Mouse (Mus musculus): ENCODE measurements around the gene Mynn. TPM values are rescaled to one million over a fixed set of nuclear protein-coding genes. Genes with fewer than 3 reads are reported as not detected.

Mynn gene
- total RNA-seq, 1 experiment from 2014 or later = 46.1 TPM

GRCm38 (mm10) chr3:30610930-30611329, 9.1 kb downstream of the Mynn start:
- no peak for ATAC-seq (replicated peaks in 1 of 2; ENCODE audit: insufficient read depth in 1 of 2, low FRiP score in 2 of 2, low TSS enrichment in 1 of 2, low read depth in 1 of 2, poor library complexity in 2 of 2, severe bottlenecking in 2 of 2)

GRCm38 (mm10) chr3:30620132-30620531, 18.3 kb downstream of the Mynn start:
- ATAC-seq (replicated peaks in 1 of 2; ENCODE audit: insufficient read depth in 1 of 2, low FRiP score in 2 of 2, low TSS enrichment in 1 of 2, low read depth in 1 of 2, poor library complexity in 2 of 2, severe bottlenecking in 2 of 2) = peak; percentile 56 to 68; a peak in 3 of 4 replicates

GRCm38 (mm10) chr3:30633681-30634080, 31.8 kb downstream of the Mynn start:
- no peak for ATAC-seq (replicated peaks in 1 of 2; ENCODE audit: insufficient read depth in 1 of 2, low FRiP score in 2 of 2, low TSS enrichment in 1 of 2, low read depth in 1 of 2, poor library complexity in 2 of 2, severe bottlenecking in 2 of 2)

GRCm38 (mm10) chr3:30635629-30636028, 33.8 kb downstream of the Mynn start:
- ATAC-seq (replicated peaks in 1 of 2; ENCODE audit: insufficient read depth in 1 of 2, low FRiP score in 2 of 2, low TSS enrichment in 1 of 2, low read depth in 1 of 2, poor library complexity in 2 of 2, severe bottlenecking in 2 of 2) = no peak

GRCm38 (mm10) chr3:30644207-30644606, 42.3 kb downstream of the Mynn start, which contains the start of gene Lrriq4:
Lrriq4 (plus strand) TSS chr3:30644507.
- ATAC-seq (replicated peaks in 1 of 2; ENCODE audit: insufficient read depth in 1 of 2, low FRiP score in 2 of 2, low TSS enrichment in 1 of 2, low read depth in 1 of 2, poor library complexity in 2 of 2, severe bottlenecking in 2 of 2) = no peak

GRCm38 (mm10) chr3:30646761-30647160, 44.9 kb downstream of the Mynn start:
- ATAC-seq (replicated peaks in 1 of 2; ENCODE audit: insufficient read depth in 1 of 2, low FRiP score in 2 of 2, low TSS enrichment in 1 of 2, low read depth in 1 of 2, poor library complexity in 2 of 2, severe bottlenecking in 2 of 2) = no peak

- peak; percentile 96 to 97 for ATAC-seq (replicated peaks in 1 of 2; ENCODE audit: insufficient read depth in 1 of 2, low FRiP score in 2 of 2, low TSS enrichment in 1 of 2, low read depth in 1 of 2, poor library complexity in 2 of 2, severe bottlenecking in 2 of 2)
Measured at GRCm38 (mm10) chr3:30647440-30648090, 45.7 kb downstream of the Mynn start, which contains the start of gene Lrrc34. Lrrc34 (minus strand) TSS chr3:30647869.

- no peak for ATAC-seq (replicated peaks in 1 of 2; ENCODE audit: insufficient read depth in 1 of 2, low FRiP score in 2 of 2, low TSS enrichment in 1 of 2, low read depth in 1 of 2, poor library complexity in 2 of 2, severe bottlenecking in 2 of 2)
Measured at GRCm38 (mm10) chr3:30648466-30648865, 46.6 kb downstream of the Mynn start.

GRCm38 (mm10) chr3:30650062-30650841, 48.4 kb downstream of the Mynn start:
- ATAC-seq (replicated peaks in 1 of 2; ENCODE audit: insufficient read depth in 1 of 2, low FRiP score in 2 of 2, low TSS enrichment in 1 of 2, low read depth in 1 of 2, poor library complexity in 2 of 2, severe bottlenecking in 2 of 2) = peak in 1 of 2 experiments; percentile 38; a peak in 2 of 4 replicates

- ATAC-seq (replicated peaks in 1 of 2; ENCODE audit: insufficient read depth in 1 of 2, low FRiP score in 2 of 2, low TSS enrichment in 1 of 2, low read depth in 1 of 2, poor library complexity in 2 of 2, severe bottlenecking in 2 of 2) = no peak
Measured at GRCm38 (mm10) chr3:30655937-30656336, 54.1 kb downstream of the Mynn start.

- no peak for ATAC-seq (replicated peaks in 1 of 2; ENCODE audit: insufficient read depth in 1 of 2, low FRiP score in 2 of 2, low TSS enrichment in 1 of 2, low read depth in 1 of 2, poor library complexity in 2 of 2, severe bottlenecking in 2 of 2)
Measured at GRCm38 (mm10) chr3:30658486-30658885, 56.6 kb downstream of the Mynn start.

Other genes with a start within 250 kb of the Mynn start
- gene Mecom, start 54.1 kb upstream of the Mynn start, total RNA-seq (2017) = 82.2 and 104 TPM in 2 replicates
- gene Actrt3, start 2.1 kb upstream of the Mynn start, total RNA-seq (2017) = 0.25 TPM in 1 of 2 replicates, not detected in the other
- gene Lrriq4, start 42.4 kb downstream of the Mynn start, total RNA-seq (2017) = not detected in 2 replicates
- 0.45 and 1.1 TPM in 2 replicates for gene Lrrc34, start 45.8 kb downstream of the Mynn start, total RNA-seq (2017)
- not detected in 2 replicates for gene Lrrc31, start 97.8 kb downstream of the Mynn start, total RNA-seq (2017)
- gene Samd7, start 144.2 kb downstream of the Mynn start, total RNA-seq (2017) = not detected in 2 replicates
- 134 TPM in 2 replicates for gene Sec62, start 190.8 kb downstream of the Mynn start, total RNA-seq (2017)

Data from hematopoietic stem cell, adult 5-6 weeks (primary cell).